Comparison of ENCODE assay signal across 8 mouse cellular contexts in the genomic region with DNA sequence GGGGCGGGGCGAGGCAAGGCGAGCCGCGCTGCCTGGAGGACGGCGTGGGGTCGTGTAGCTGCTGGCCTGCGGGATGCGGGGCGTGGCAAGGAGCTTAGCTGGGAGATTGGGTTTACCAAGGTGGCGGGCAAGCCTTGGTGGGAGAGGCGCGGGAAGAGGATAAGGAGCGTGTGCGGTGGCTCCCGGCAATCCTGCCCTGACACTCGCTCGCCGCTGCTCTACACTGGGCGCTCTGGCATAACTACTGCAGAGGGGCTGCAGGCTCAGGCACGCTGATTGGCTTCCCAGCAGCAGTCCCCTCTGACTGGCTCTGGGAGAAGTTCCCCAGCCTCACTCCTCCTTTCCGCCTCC. TPM values are rescaled to one million over a fixed set of nuclear protein-coding genes. Genes with fewer than 3 reads are reported as not detected.
DNase-seq lines count a peak whose midpoint lies in the region; ATAC-seq and TF ChIP-seq lines count a peak whose summit lies in the region.

No protein-coding gene starts in this region.

- H3K27ac ChIP-seq in layer of hippocampus, adult 2 months, result no peak overlapping the region
- peak overlapping the region; percentile 85 for H3K27ac ChIP-seq in embryonic facial prominence, embryonic 15.5 days (replicated peaks)
- H3K27ac ChIP-seq in hindbrain, embryonic 14.5 days, result no peak overlapping the region

- no peaks in the 10 kb centered on the region for H3K36me3 ChIP-seq in embryonic facial prominence, embryonic 15.5 days
- no peaks in the 10 kb centered on the region for H3K36me3 ChIP-seq in hindbrain, embryonic 14.5 days (replicated peaks; ENCODE audit: control insufficient read depth, insufficient read depth)

- peak overlapping the region; percentile 49 for H3K4me3 ChIP-seq in layer of hippocampus, adult 2 months
- H3K4me3 ChIP-seq in embryonic facial prominence, embryonic 15.5 days (replicated peaks), result peak overlapping the region; percentile 56
- peak overlapping the region; percentile 47 for H3K4me3 ChIP-seq in hindbrain, embryonic 14.5 days (replicated peaks; ENCODE audit: low read length)

- peak overlapping the region; percentile 67 for H3K4me2 ChIP-seq in embryonic facial prominence, embryonic 15.5 days (replicated peaks)
- peak overlapping the region; percentile 82 for H3K4me2 ChIP-seq in hindbrain, embryonic 14.5 days (replicated peaks)

- peak; percentile 90 for ATAC-seq in embryonic facial prominence, embryonic 15.5 days (ENCODE audit: insufficient number of reproducible peaks, low FRiP score, low TSS enrichment, low read depth)
- ATAC-seq in hindbrain, embryonic 14.5 days (ENCODE audit: low FRiP score), result peak; percentile 95
- ATAC-seq in inflammation-experienced regulatory T-cells, adult 6 months, result no peak

- H3K9ac ChIP-seq in embryonic facial prominence, embryonic 15.5 days, result no peak overlapping the region
- peak overlapping the region; percentile 24; the same call in 1 of the 2 replicates for H3K9ac ChIP-seq in hindbrain, embryonic 14.5 days

- peak in 1 of 2 experiments; percentile 11 for DNase-seq in layer of hippocampus, adult 2 months (ENCODE audit: low spot score in 2 of 2)
- no peak for DNase-seq in layer of hippocampus, adult 9-10 months (ENCODE audit: low spot score)
- peak; percentile 26 for DNase-seq in brain, adult 2 months (ENCODE audit: low read depth, low spot score)
- DNase-seq in hindbrain, embryonic 14.5 days (ENCODE audit: low spot score), result peak; percentile 57
- DNase-seq in mesoderm, embryonic 11.5 days (ENCODE audit: low read depth, low spot score), result peak; percentile 82
- no peak for DNase-seq in layer of hippocampus, adult 9-11 months

- 0 out of 2 replicates have a peak, but pooled peaks cover 3% of the 10 kb centered on the region for H3K27me3 ChIP-seq in embryonic facial prominence, embryonic 15.5 days
- H3K27me3 ChIP-seq in hindbrain, embryonic 14.5 days (ENCODE audit: control insufficient read depth, insufficient read depth, low read length), result peaks cover 36% of the 10 kb centered on the region

- no peaks in the 10 kb centered on the region for H3K9me3 ChIP-seq in embryonic facial prominence, embryonic 15.5 days (replicated peaks)
- H3K9me3 ChIP-seq in hindbrain, embryonic 14.5 days (ENCODE audit: control insufficient read depth, low read length), result no peaks in the 10 kb centered on the region

- peaks cover 11% of the 10 kb centered on the region; the same call in 1 of the 2 replicates for H3K4me1 ChIP-seq in embryonic facial prominence, embryonic 15.5 days
- peaks cover 7% of the 10 kb centered on the region; the same call in 1 of the 2 replicates for H3K4me1 ChIP-seq in hindbrain, embryonic 14.5 days (replicated peaks; ENCODE audit: control insufficient read depth, insufficient read depth, low read length)

- WGBS in embryonic facial prominence, embryonic 15.5 days, result 16% methylated on average over 13 of the region's 23 CpGs
- 14% methylated on average over 17 of the region's 23 CpGs for WGBS in hindbrain, embryonic 14.5 days

- peak; percentile 34; the same call in 1 of the 2 replicates for TF ChIP-seq CTCF in layer of hippocampus, adult 2 months (conservative IDR thresholded peaks at IDR 0.05)

RNA-seq across cellular contexts. Expression of gene Gpc3, which starts 0.3 kb away (rescaled TPM):
- total RNA-seq in layer of hippocampus, adult 2 months (2021), result 1 to 10 TPM; 7.1 to 7.3 TPM
- 580 and 582 TPM in 2 replicates for polyA plus RNA-seq in embryonic facial prominence, embryonic 15.5 days (2015; fragmentation: Nextera tagmentation; extraction: Ambion mirVana)
- polyA plus RNA-seq in hindbrain, embryonic 14.5 days (2014; fragmentation: Nextera tagmentation; extraction: Ambion mirVana), result 101 and 122 TPM in 2 replicates
- not detected for polyA plus RNA-seq in inflammation-experienced regulatory T-cells, adult 6 months (2017; shearing (Covaris generic))

Comparison
In these comparisons a context has a peak if more than half of its experiments do, and no peak if none do; other contexts are left out.
1. DNase-seq: peak in brain, adult 2 months (single experiment), hindbrain, embryonic 14.5 days (single experiment) and mesoderm, embryonic 11.5 days (single experiment); none in layer of hippocampus, adult 9-10 months (single experiment) and layer of hippocampus, adult 9-11 months (single experiment).
2. RNA of gene Gpc3, which starts 0.3 kb away (polyA plus RNA-seq): 580 to 582 TPM in embryonic facial prominence, embryonic 15.5 days and 101 to 122 TPM in hindbrain, embryonic 14.5 days; not detected in inflammation-experienced regulatory T-cells, adult 6 months; every median in the first group is over 100 times any median in the second.
3. Peak in every context shown above with its lines, with median percentiles within 50 percentile points of each other: H3K4me3 ChIP-seq.